Mouse (Mus musculus): ENCODE data around the gene Pitpnc1.

Pitpnc1 gene

GRCm38 (mm10) chr11:107223169-107223561, 247.3 kb downstream of the Pitpnc1 start:
- H3K4me1 ChIP-seq (replicated peaks; ENCODE audit: low read depth, low read length), result peaks cover 12% of the 10 kb centered on the region
- no peaks in the 10 kb centered on the region for H3K9me3 ChIP-seq (ENCODE audit: low read length)
- H3K36me3 ChIP-seq (ENCODE audit: insufficient read depth, low read length), result peaks cover 83% of the 10 kb centered on the region
- no peak overlapping the region for H3K4me3 ChIP-seq (replicated peaks; ENCODE audit: low read length)
- no peaks in the 10 kb centered on the region for H3K27me3 ChIP-seq (ENCODE audit: insufficient read depth, low read length)
- TF ChIP-seq POU5F1 (IDR thresholded peaks at IDR 0.05; ENCODE audit: borderline replicate concordance, low read length) (no peak), NANOG (IDR thresholded peaks at IDR 0.05; ENCODE audit: borderline replicate concordance, low read length) (no peak), CTCF (conservative IDR thresholded peaks at IDR 0.05; ENCODE audit: low read length) (no peak)

GRCm38 (mm10) chr11:107222531-107223168, 247.8 kb downstream of the Pitpnc1 start:
- TF ChIP-seq NANOG (IDR thresholded peaks at IDR 0.05; ENCODE audit: borderline replicate concordance, low read length) (no peak), POU5F1 (IDR thresholded peaks at IDR 0.05; ENCODE audit: borderline replicate concordance, low read length) (no peak), CTCF (conservative IDR thresholded peaks at IDR 0.05; ENCODE audit: low read length) (no peak)
- H3K9me3 ChIP-seq (ENCODE audit: low read length), result no peaks in the 10 kb centered on the region
- no peaks in the 10 kb centered on the region for H3K27me3 ChIP-seq (ENCODE audit: insufficient read depth, low read length)
- H3K4me1 ChIP-seq (replicated peaks; ENCODE audit: low read depth, low read length), result peaks cover 12% of the 10 kb centered on the region
- H3K4me3 ChIP-seq (replicated peaks; ENCODE audit: low read length), result no peak overlapping the region
- H3K36me3 ChIP-seq (ENCODE audit: insufficient read depth, low read length), result peaks cover 83% of the 10 kb centered on the region

- no peak for TF ChIP-seq NANOG (IDR thresholded peaks at IDR 0.05; ENCODE audit: borderline replicate concordance, low read length)
- TF ChIP-seq CTCF (conservative IDR thresholded peaks at IDR 0.05; ENCODE audit: low read length), result no peak
- no peak for TF ChIP-seq POU5F1 (IDR thresholded peaks at IDR 0.05; ENCODE audit: borderline replicate concordance, low read length)
- H3K27me3 ChIP-seq (ENCODE audit: insufficient read depth, low read length), result no peaks in the 10 kb centered on the region
- peaks cover 53% of the 10 kb centered on the region for H3K4me1 ChIP-seq (replicated peaks; ENCODE audit: low read depth, low read length)
- no peaks in the 10 kb centered on the region for H3K9me3 ChIP-seq (ENCODE audit: low read length)
- H3K36me3 ChIP-seq (ENCODE audit: insufficient read depth, low read length), result peaks cover 64% of the 10 kb centered on the region
- peak overlapping the region; percentile 11; the same call in 1 of the 2 replicates for H3K4me3 ChIP-seq (replicated peaks; ENCODE audit: low read length)
These were observed 255.4 kb downstream of the Pitpnc1 start for GRCm38 (mm10) chr11:107215111-107215510.

GRCm38 (mm10) chr11:107213745-107214144, 256.8 kb downstream of the Pitpnc1 start:
- peaks cover 53% of the 10 kb centered on the region for H3K36me3 ChIP-seq (ENCODE audit: insufficient read depth, low read length)
- H3K27me3 ChIP-seq (ENCODE audit: insufficient read depth, low read length), result no peaks in the 10 kb centered on the region
- no peak for TF ChIP-seq NANOG (IDR thresholded peaks at IDR 0.05; ENCODE audit: borderline replicate concordance, low read length)
- peak; percentile 36 for TF ChIP-seq CTCF (conservative IDR thresholded peaks at IDR 0.05; ENCODE audit: low read length)
- peaks cover 62% of the 10 kb centered on the region for H3K4me1 ChIP-seq (replicated peaks; ENCODE audit: low read depth, low read length)
- H3K4me3 ChIP-seq (replicated peaks; ENCODE audit: low read length), result no peak overlapping the region
- no peaks in the 10 kb centered on the region for H3K9me3 ChIP-seq (ENCODE audit: low read length)

GRCm38 (mm10) chr11:107209818-107210217, 260.7 kb downstream of the Pitpnc1 start:
- Histone ChIP-seq H3K36me3 (ENCODE audit: insufficient read depth, low read length) (peaks cover 30% of the 10 kb centered on the region), H3K9me3 (ENCODE audit: low read length) (no peaks in the 10 kb centered on the region), H3K27me3 (ENCODE audit: insufficient read depth, low read length) (no peaks in the 10 kb centered on the region), H3K4me3 (replicated peaks; ENCODE audit: low read length) (0 out of 2 replicates have a peak overlapping the region, but pooled peaks have one; percentile 30), H3K4me1 (replicated peaks; ENCODE audit: low read depth, low read length) (peaks cover 73% of the 10 kb centered on the region)
- TF ChIP-seq CTCF (conservative IDR thresholded peaks at IDR 0.05; ENCODE audit: low read length) (no peak), NANOG (IDR thresholded peaks at IDR 0.05; ENCODE audit: borderline replicate concordance, low read length) (peak; percentile 60; the same call in 1 of the 2 replicates)

- Histone ChIP-seq H3K4me3 (replicated peaks; ENCODE audit: low read length) (no peak overlapping the region), H3K4me1 (replicated peaks; ENCODE audit: low read depth, low read length) (peaks cover 14% of the 10 kb centered on the region), H3K36me3 (ENCODE audit: insufficient read depth, low read length) (no peaks in the 10 kb centered on the region), H3K27me3 (ENCODE audit: insufficient read depth, low read length) (no peaks in the 10 kb centered on the region), H3K9me3 (ENCODE audit: low read length) (peaks cover 16% of the 10 kb centered on the region)
- TF ChIP-seq NANOG (IDR thresholded peaks at IDR 0.05; ENCODE audit: borderline replicate concordance, low read length) (no peak), POU5F1 (IDR thresholded peaks at IDR 0.05; ENCODE audit: borderline replicate concordance, low read length) (no peak), CTCF (conservative IDR thresholded peaks at IDR 0.05; ENCODE audit: low read length) (no peak)
These were observed 268.7 kb downstream of the Pitpnc1 start for GRCm38 (mm10) chr11:107201773-107202172.

GRCm38 (mm10) chr11:107199281-107199680, 271.2 kb downstream of the Pitpnc1 start:
- H3K9me3 ChIP-seq (ENCODE audit: low read length), result peaks cover 16% of the 10 kb centered on the region
- no peaks in the 10 kb centered on the region for H3K36me3 ChIP-seq (ENCODE audit: insufficient read depth, low read length)
- H3K27me3 ChIP-seq (ENCODE audit: insufficient read depth, low read length), result no peaks in the 10 kb centered on the region
- TF ChIP-seq CTCF (conservative IDR thresholded peaks at IDR 0.05; ENCODE audit: low read length) (no peak), POU5F1 (IDR thresholded peaks at IDR 0.05; ENCODE audit: borderline replicate concordance, low read length) (no peak), NANOG (IDR thresholded peaks at IDR 0.05; ENCODE audit: borderline replicate concordance, low read length) (no peak)
- no peak overlapping the region for H3K4me3 ChIP-seq (replicated peaks; ENCODE audit: low read length)
- peaks cover 19% of the 10 kb centered on the region for H3K4me1 ChIP-seq (replicated peaks; ENCODE audit: low read depth, low read length)

- Histone ChIP-seq H3K9me3 (ENCODE audit: low read length) (peaks cover 7% of the 10 kb centered on the region; the same call in 1 of the 2 replicates), H3K36me3 (ENCODE audit: insufficient read depth, low read length) (no peaks in the 10 kb centered on the region), H3K4me3 (replicated peaks; ENCODE audit: low read length) (no peak overlapping the region), H3K27me3 (ENCODE audit: insufficient read depth, low read length) (no peaks in the 10 kb centered on the region), H3K4me1 (replicated peaks; ENCODE audit: low read depth, low read length) (peaks cover 17% of the 10 kb centered on the region)
- TF ChIP-seq NANOG (IDR thresholded peaks at IDR 0.05; ENCODE audit: borderline replicate concordance, low read length) (no peak), CTCF (conservative IDR thresholded peaks at IDR 0.05; ENCODE audit: low read length) (no peak), POU5F1 (IDR thresholded peaks at IDR 0.05; ENCODE audit: borderline replicate concordance, low read length) (no peak)
These were observed 275.2 kb downstream of the Pitpnc1 start for GRCm38 (mm10) chr11:107195334-107195733.

- H3K9me3 ChIP-seq (ENCODE audit: low read length), result no peaks in the 10 kb centered on the region
- peaks cover 21% of the 10 kb centered on the region for H3K36me3 ChIP-seq (ENCODE audit: insufficient read depth, low read length)
- no peaks in the 10 kb centered on the region for H3K27me3 ChIP-seq (ENCODE audit: insufficient read depth, low read length)
- TF ChIP-seq CTCF (conservative IDR thresholded peaks at IDR 0.05; ENCODE audit: low read length), result no peak
- H3K4me1 ChIP-seq (replicated peaks; ENCODE audit: low read depth, low read length), result peaks cover 32% of the 10 kb centered on the region
- H3K4me3 ChIP-seq (replicated peaks; ENCODE audit: low read length), result no peak overlapping the region
These were observed 280.1 kb downstream of the Pitpnc1 start for GRCm38 (mm10) chr11:107190376-107190775.

Measured in E14TG2a.4 (cell line).